Mouse (Mus musculus) forebrain, embryonic 12.5 days (tissue): Measurements from ENCODE around the gene Dock1. TPM values are rescaled to one million over a fixed set of nuclear protein-coding genes. Genes with fewer than 3 reads are reported as not detected.

Experiments used
- ATAC-seq: fragments of 200-750 bp; cut with Nextera tagmentation; 2 replicates; pipeline ENCODE4 v1.8.0; 2017; ENCODE audit warnings: moderate TSS enrichment; ENCODE audit not compliant: low FRiP score
- H3K27ac ChIP-seq: fragments of 300-500 bp; sonication (generic); 2 replicates; pipeline ENCODE4 v1.5.1; 2016; ENCODE audit warnings: mild to moderate bottlenecking
- H3K27me3 ChIP-seq: fragments of 300-500 bp; sonication (generic); 2 replicates; pipeline ENCODE4 v1.6.1; 2016; ENCODE audit warnings: mild to moderate bottlenecking
- H3K36me3 ChIP-seq: fragments of 300-500 bp; sonication (generic); replicated peaks from 2 replicates; pipeline ENCODE4 v1.6.1; 2016; ENCODE audit warnings: mild to moderate bottlenecking
- H3K4me1 ChIP-seq: fragments of 300-500 bp; sonication (generic); 2 replicates; pipeline ENCODE4 v1.6.1; 2016
- H3K4me2 ChIP-seq: fragments of 300-500 bp; sonication (generic); 2 replicates; pipeline ENCODE4 v1.6.1; 2016; ENCODE audit warnings: mild to moderate bottlenecking, moderate library complexity
- H3K4me3 ChIP-seq: fragments of 300-500 bp; sonication (generic); replicated peaks from 2 replicates; pipeline ENCODE4 v1.5.1; 2016; ENCODE audit warnings: mild to moderate bottlenecking
- H3K9ac ChIP-seq: fragments of 300-500 bp; sonication (generic); 2 replicates; pipeline ENCODE4 v1.6.1; 2016; ENCODE audit warnings: mild to moderate bottlenecking
- H3K9me3 ChIP-seq: fragments of 300-500 bp; sonication (generic); 2 replicates; pipeline ENCODE4 v1.6.1; 2016
- WGBS: fragments of 180-500 bp; shearing (Covaris S2); methylation state at CpG from one replicate; pipeline ENCODE4 v1.1.7; 2016; 5-methylcytosine and 5-hydroxymethylcytosine counted together
- polyA plus RNA-seq: library from polyadenylated mRNA; unstranded; fragments of >200 nt; fragmentation: Nextera tagmentation; extraction: Ambion mirVana; gene quantifications from 2 replicates; pipeline ENCODE4 v1.2.1, GENCODE M21; 2016

Dock1 gene
- polyA plus RNA-seq, 1 experiment from 2014 or later = 24.4 TPM

- Histone ChIP-seq H3K27me3 (no peaks in the 10 kb centered on the region), H3K27ac (no peak overlapping the region), H3K4me2 (no peak overlapping the region), H3K9ac (no peak overlapping the region), H3K9me3 (no peaks in the 10 kb centered on the region), H3K36me3 (no peaks in the 10 kb centered on the region), H3K4me1 (peaks cover 4% of the 10 kb centered on the region; the same call in 1 of the 2 replicates), H3K4me3 (no peak overlapping the region)
- 96% methylated on average over 7 of the region's 7 CpGs for WGBS
- no peak for ATAC-seq
These were observed 431.5 kb downstream of the Dock1 start for GRCm38 (mm10) chr7:135101921-135102320.

GRCm38 (mm10) chr7:135106536-135106935, 436.1 kb downstream of the Dock1 start:
- WGBS = 68% methylated on average over 3 of the region's 3 CpGs
- no peak overlapping the region for H3K27ac ChIP-seq
- no peak for ATAC-seq
- H3K27me3 ChIP-seq = no peaks in the 10 kb centered on the region
- no peak overlapping the region for H3K4me3 ChIP-seq
- H3K36me3 ChIP-seq = peaks cover 14% of the 10 kb centered on the region; the same call in 1 of the 2 replicates
- H3K4me1 ChIP-seq = peaks cover 4% of the 10 kb centered on the region; the same call in 1 of the 2 replicates
- no peak overlapping the region for H3K4me2 ChIP-seq
- H3K9ac ChIP-seq = no peak overlapping the region
- H3K9me3 ChIP-seq = no peaks in the 10 kb centered on the region

DNA sequence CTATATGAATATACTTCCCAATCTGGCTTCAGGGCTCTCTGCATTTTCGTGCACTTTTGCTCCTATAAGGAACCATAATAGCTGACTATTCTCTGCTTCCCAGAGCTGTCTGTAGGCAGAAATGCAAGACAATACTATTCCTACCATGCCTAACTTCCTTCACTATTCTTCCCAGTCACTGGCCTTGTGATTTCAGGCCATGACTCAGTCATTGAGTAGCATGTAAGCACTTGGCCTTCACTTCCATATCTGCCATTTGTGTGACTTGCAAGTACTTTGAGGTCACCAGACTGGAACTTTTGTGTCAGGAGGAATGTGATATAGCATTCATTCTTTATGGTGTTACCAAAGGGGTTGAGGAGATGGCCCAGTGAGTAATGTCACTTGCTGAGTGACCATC, 439.9 kb downstream of the Dock1 start:
- Histone ChIP-seq H3K27me3 (no peaks in the 10 kb centered on the region), H3K4me2 (no peak overlapping the region), H3K9ac (no peak overlapping the region), H3K9me3 (no peaks in the 10 kb centered on the region), H3K4me3 (no peak overlapping the region), H3K36me3 (peaks cover 14% of the 10 kb centered on the region; the same call in 1 of the 2 replicates), H3K4me1 (peaks cover 4% of the 10 kb centered on the region; the same call in 1 of the 2 replicates), H3K27ac (no peak overlapping the region)
- no peak for ATAC-seq
- WGBS = 100% methylated on average over 1 of the region's 1 CpGs

DNA sequence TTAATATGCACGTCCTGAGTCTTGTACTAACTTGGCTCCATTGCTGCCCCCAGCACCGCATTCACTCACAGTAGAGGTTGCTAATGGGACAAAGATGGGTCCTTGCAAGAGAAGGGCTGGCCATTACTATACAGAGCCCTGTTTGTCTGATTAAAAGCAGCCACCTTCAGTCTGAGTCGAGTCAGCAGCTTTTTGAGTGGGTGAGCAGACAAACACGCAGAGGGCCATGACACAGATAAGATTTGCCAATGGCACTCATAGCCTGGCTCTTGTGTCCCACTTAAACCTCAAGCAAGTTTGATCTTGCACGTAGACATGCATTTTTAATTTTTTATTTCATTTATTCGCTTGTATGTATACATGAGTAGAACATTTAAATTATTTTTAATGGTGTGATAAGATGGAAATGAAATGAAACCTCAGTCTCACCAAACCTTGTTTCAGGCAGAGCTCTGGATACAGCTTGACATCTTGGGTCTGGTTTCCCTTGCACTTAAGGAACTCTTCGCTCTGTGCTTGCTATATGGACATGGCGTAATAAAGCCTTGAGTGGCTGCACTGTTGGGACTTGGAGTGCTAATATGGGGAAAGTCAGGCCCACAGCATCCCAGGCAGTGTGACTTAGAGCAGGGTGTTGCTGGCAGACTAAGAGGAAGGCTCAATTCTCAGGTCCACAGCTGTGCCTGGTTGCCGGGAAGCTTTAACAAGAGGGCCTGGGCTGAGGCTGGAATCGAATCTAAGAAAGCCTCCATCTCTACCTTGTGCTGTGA, 455.0 kb downstream of the Dock1 start:
- Histone ChIP-seq H3K9ac (no peak overlapping the region), H3K27ac (peak overlapping the region; percentile 5), H3K4me1 (0 out of 2 replicates have a peak, but pooled peaks cover 7% of the 10 kb centered on the region), H3K36me3 (no peaks in the 10 kb centered on the region), H3K4me3 (no peak overlapping the region), H3K9me3 (no peaks in the 10 kb centered on the region), H3K4me2 (no peak overlapping the region), H3K27me3 (no peaks in the 10 kb centered on the region)
- 86% methylated on average over 10 of the region's 10 CpGs for WGBS
- no peak for ATAC-seq

DNA sequence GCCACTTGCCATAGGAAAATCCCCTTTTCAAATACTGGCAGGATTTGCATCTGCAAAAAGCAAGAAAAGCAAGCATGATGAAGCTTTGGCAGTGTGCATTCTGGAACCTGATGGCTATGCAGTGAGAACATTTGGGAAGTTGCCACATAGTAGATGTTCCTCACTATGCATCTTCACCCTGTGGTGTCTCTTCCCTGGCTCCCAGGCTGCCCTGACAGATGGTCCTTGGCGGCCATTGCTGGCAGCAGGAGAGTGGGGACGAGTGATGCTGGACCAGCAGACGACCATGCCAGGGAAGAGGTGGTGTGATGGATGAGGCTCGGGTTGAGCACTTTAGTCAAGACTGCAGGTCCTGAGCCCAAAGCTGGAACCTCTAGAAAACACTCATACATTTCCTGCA, 462.0 kb downstream of the Dock1 start:
- WGBS = 89% methylated on average over 4 of the region's 4 CpGs
- ATAC-seq = no peak

DNA sequence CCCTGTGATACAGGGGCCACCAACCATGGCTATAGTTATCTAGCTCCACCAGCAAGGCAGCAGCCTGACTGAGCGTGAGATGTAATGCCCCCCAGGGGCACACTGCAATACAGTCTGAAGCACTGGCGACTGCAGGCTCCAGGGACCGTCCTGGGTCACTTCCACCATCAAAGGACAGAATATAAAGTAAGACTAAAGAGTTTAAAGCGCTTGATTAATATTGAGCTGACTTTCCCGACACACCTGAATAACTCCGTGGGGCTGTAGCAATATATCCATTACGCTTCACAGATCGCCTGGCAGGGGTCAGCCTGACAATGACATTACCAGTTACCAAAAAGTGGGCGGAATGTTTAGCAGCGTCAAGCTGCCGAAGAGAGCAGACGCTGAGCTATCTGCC, 464.2 kb downstream of the Dock1 start:
- no peak overlapping the region for H3K4me3 ChIP-seq
- no peak for ATAC-seq
- no peaks in the 10 kb centered on the region; the same call in 1 of the 2 replicates for H3K36me3 ChIP-seq
- H3K4me1 ChIP-seq = peaks cover 12% of the 10 kb centered on the region
- no peak overlapping the region for H3K27ac ChIP-seq
- no peaks in the 10 kb centered on the region for H3K27me3 ChIP-seq
- 54% methylated on average over 12 of the region's 12 CpGs for WGBS
- H3K9ac ChIP-seq = no peak overlapping the region
- no peak overlapping the region for H3K4me2 ChIP-seq
- H3K9me3 ChIP-seq = no peaks in the 10 kb centered on the region

More for the DNA sequence above, 462.0 kb downstream of the Dock1 start:
- 0 out of 2 replicates have a peak, but pooled peaks cover 4% of the 10 kb centered on the region for H3K4me1 ChIP-seq
- no peaks in the 10 kb centered on the region; the same call in 1 of the 2 replicates for H3K36me3 ChIP-seq
- H3K27ac ChIP-seq = no peak overlapping the region
- H3K9me3 ChIP-seq = no peaks in the 10 kb centered on the region
- no peaks in the 10 kb centered on the region for H3K27me3 ChIP-seq
- no peak overlapping the region for H3K4me3 ChIP-seq
- H3K9ac ChIP-seq = no peak overlapping the region
- H3K4me2 ChIP-seq = no peak overlapping the region

- Histone ChIP-seq H3K27ac (peak overlapping the region; percentile 8; the same call in 1 of the 2 replicates), H3K4me3 (no peak overlapping the region), H3K9ac (no peak overlapping the region), H3K9me3 (no peaks in the 10 kb centered on the region), H3K4me2 (no peak overlapping the region), H3K4me1 (peaks cover 15% of the 10 kb centered on the region), H3K27me3 (no peaks in the 10 kb centered on the region), H3K36me3 (no peaks in the 10 kb centered on the region)
- WGBS = 6% methylated on average over 5 of the region's 5 CpGs
- ATAC-seq = peak; percentile 80
These were observed 468.7 kb downstream of the Dock1 start for GRCm38 (mm10) chr7:135139153-135139612.

DNA sequence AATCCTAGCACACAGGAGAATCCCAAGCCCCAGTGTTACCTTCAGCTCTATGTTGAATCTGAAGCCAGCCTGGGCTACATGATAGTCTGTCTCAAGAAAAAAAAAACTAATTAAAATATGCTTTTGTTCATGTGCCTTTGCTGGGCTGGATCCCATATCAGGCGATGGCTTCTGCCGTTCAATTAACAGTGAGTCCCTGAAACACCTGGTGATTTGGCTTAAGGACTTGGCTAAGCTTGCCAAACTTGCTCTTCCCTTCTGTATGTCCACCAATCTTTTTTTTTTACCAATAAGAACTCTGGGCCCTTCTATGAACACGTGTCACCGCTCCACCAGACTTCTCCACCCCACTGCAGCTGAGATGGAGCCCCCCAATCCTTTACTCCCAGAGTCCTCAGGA, 474.3 kb downstream of the Dock1 start:
- 0 out of 2 replicates have a peak, but pooled peaks cover 3% of the 10 kb centered on the region for H3K4me1 ChIP-seq
- no peak for ATAC-seq
- H3K4me3 ChIP-seq = no peak overlapping the region
- WGBS = 92% methylated on average over 4 of the region's 4 CpGs
- no peaks in the 10 kb centered on the region for H3K9me3 ChIP-seq
- no peak overlapping the region for H3K4me2 ChIP-seq
- no peak overlapping the region for H3K27ac ChIP-seq
- no peak overlapping the region for H3K9ac ChIP-seq
- peaks cover 6% of the 10 kb centered on the region for H3K36me3 ChIP-seq
- no peaks in the 10 kb centered on the region for H3K27me3 ChIP-seq

GRCm38 (mm10) chr7:135150926-135151325, 480.5 kb downstream of the Dock1 start:
- H3K4me3 ChIP-seq = no peak overlapping the region
- H3K4me1 ChIP-seq = no peaks in the 10 kb centered on the region
- WGBS = 98% methylated on average over 2 of the region's 2 CpGs
- H3K27ac ChIP-seq = no peak overlapping the region
- H3K9me3 ChIP-seq = no peaks in the 10 kb centered on the region
- no peak overlapping the region for H3K9ac ChIP-seq
- ATAC-seq = no peak
- H3K36me3 ChIP-seq = peaks cover 6% of the 10 kb centered on the region
- no peaks in the 10 kb centered on the region for H3K27me3 ChIP-seq
- no peak overlapping the region for H3K4me2 ChIP-seq

- Histone ChIP-seq H3K9me3 (no peaks in the 10 kb centered on the region), H3K4me2 (no peak overlapping the region), H3K27ac (no peak overlapping the region), H3K27me3 (no peaks in the 10 kb centered on the region), H3K36me3 (no peaks in the 10 kb centered on the region), H3K9ac (no peak overlapping the region), H3K4me1 (0 out of 2 replicates have a peak, but pooled peaks cover 3% of the 10 kb centered on the region), H3K4me3 (no peak overlapping the region)
- no peak for ATAC-seq
- 87% methylated on average over 5 of the region's 5 CpGs for WGBS
These were observed 487.1 kb downstream of the Dock1 start for GRCm38 (mm10) chr7:135157571-135157970.

- H3K27ac ChIP-seq = no peak overlapping the region
- no peak for ATAC-seq
- no peaks in the 10 kb centered on the region for H3K36me3 ChIP-seq
- H3K27me3 ChIP-seq = no peaks in the 10 kb centered on the region
- H3K4me1 ChIP-seq = 0 out of 2 replicates have a peak, but pooled peaks cover 3% of the 10 kb centered on the region
- WGBS = 94% methylated on average over 10 of the region's 10 CpGs
- H3K9me3 ChIP-seq = no peaks in the 10 kb centered on the region
- no peak overlapping the region for H3K9ac ChIP-seq
- H3K4me3 ChIP-seq = no peak overlapping the region
- no peak overlapping the region for H3K4me2 ChIP-seq
These were observed 487.9 kb downstream of the Dock1 start for GRCm38 (mm10) chr7:135158381-135158780.

DNA sequence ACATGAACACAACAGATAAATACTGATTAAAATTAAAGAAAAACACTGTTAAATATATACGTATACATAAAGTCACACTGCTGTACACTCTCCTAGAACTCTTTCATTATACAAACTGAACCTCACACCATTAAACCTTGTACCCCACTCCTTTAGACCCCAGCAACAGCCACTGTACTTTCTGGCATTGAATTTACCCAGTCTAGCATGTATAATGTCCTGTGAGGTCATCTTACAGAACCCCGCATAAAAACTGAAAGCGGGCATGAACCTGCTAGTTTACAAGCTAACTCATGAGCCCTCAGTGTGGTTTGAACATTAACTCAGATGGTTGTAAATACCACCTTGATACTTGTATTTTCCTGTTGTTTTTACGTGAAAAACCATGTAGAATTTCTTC, 489.2 kb downstream of the Dock1 start:
- peak; percentile 49; the same call in 1 of the 2 replicates for ATAC-seq
- Histone ChIP-seq H3K4me2 (no peak overlapping the region), H3K36me3 (no peaks in the 10 kb centered on the region), H3K4me3 (no peak overlapping the region), H3K9me3 (no peaks in the 10 kb centered on the region), H3K27me3 (no peaks in the 10 kb centered on the region), H3K4me1 (0 out of 2 replicates have a peak, but pooled peaks cover 3% of the 10 kb centered on the region), H3K27ac (no peak overlapping the region), H3K9ac (no peak overlapping the region)
- 69% methylated on average over 4 of the region's 4 CpGs for WGBS
